Mouse (Mus musculus): Measurements from ENCODE around the gene Rps9.

GRCm38 (mm10) chr7:3692382-3692986, 11.3 kb upstream of the Rps9 start, which contains the start of gene Tsen34:
- TF ChIP-seq TCF12 (IDR thresholded peaks at IDR 0.05; ENCODE audit: low read depth, low read length) (peak; percentile 63; the same call in 1 of the 2 replicates), POLR2A (IDR thresholded peaks at IDR 0.05; ENCODE audit: low read depth, low read length) (no peak), CTCF (conservative IDR thresholded peaks at IDR 0.05 in 1 of 2, IDR thresholded peaks at IDR 0.05 in 1 of 2; ENCODE audit: low read depth in 2 of 2, low read length in 2 of 2) (peak in 1 of 2 experiments; percentile 46; a peak in 2 of 4 replicates), RCOR1 (conservative IDR thresholded peaks at IDR 0.05; ENCODE audit: low read depth, low read length) (no peak), MAFK (IDR thresholded peaks at IDR 0.05; ENCODE audit: insufficient replicate concordance, low read length) (no peak)

Data from CH12.LX (cell line).